Mouse (Mus musculus) G1E (cell line): Measurements from ENCODE around the gene Arsa. TPM values are rescaled to one million over a fixed set of nuclear protein-coding genes. Genes with fewer than 3 reads are reported as not detected.

Experiments used
- ATAC-seq: 2 replicates; pipeline ENCODE4 v1.8.0; 2016; ENCODE audit warnings: mild to moderate bottlenecking; ENCODE audit not compliant: insufficient number of reproducible peaks, poor library complexity, low FRiP score, severe bottlenecking; ENCODE audit errors: extremely low read depth
- DNase-seq: peaks from one replicate; pipeline ENCODE4 v3.0.0; 2012; ENCODE audit warnings: low spot score
- H3K27me3 ChIP-seq: 2 replicates; pipeline ENCODE4 v1.6.1; 2012; ENCODE audit warnings: mild to moderate bottlenecking, low read length, inconsistent platforms; ENCODE audit not compliant: insufficient read depth
- H3K36me3 ChIP-seq: replicated peaks from 2 replicates; pipeline ENCODE3; 2012; ENCODE audit warnings: mild to moderate bottlenecking, inconsistent platforms
- H3K4me1 ChIP-seq: 2 replicates; pipeline ENCODE4 v1.6.1; 2012; ENCODE audit warnings: low read depth, low read length, inconsistent platforms, mixed read lengths; ENCODE audit not compliant: insufficient read depth
- H3K4me3 ChIP-seq: 2 replicates; pipeline ENCODE4 v1.5.1; 2012; ENCODE audit warnings: low read depth, mild to moderate bottlenecking, inconsistent platforms, low read length, moderate library complexity, mixed read lengths
- H3K9me3 ChIP-seq: replicated peaks from 2 replicates; pipeline ENCODE4 v1.6.1; 2012; ENCODE audit warnings: inconsistent platforms
- CTCF ChIP-seq: IDR thresholded peaks from 2 replicates; pipeline ENCODE4 v1.5.1; 2012; ENCODE audit warnings: low read depth, low read length, inconsistent platforms, mixed read lengths
- GATA1 ChIP-seq: IDR thresholded peaks from 2 replicates; pipeline ENCODE4 v1.6.1; 2012; ENCODE audit warnings: borderline replicate concordance, low read length, inconsistent platforms, mixed read lengths
- GATA2 ChIP-seq: IDR thresholded peaks from 2 replicates; pipeline ENCODE4 v1.6.1; 2012; ENCODE audit warnings: low read depth, low read length, inconsistent platforms, borderline replicate concordance
- POLR2AphosphoS5 ChIP-seq: IDR thresholded peaks from 2 replicates; pipeline ENCODE4 v1.6.1; 2012; ENCODE audit warnings: low read depth, low read length, inconsistent platforms; ENCODE audit not compliant: insufficient replicate concordance
- TAL1 ChIP-seq: conservative IDR thresholded peaks from 2 replicates; pipeline ENCODE4 v1.6.1; 2012; ENCODE audit warnings: low read depth, low read length, inconsistent platforms, mixed read lengths
- polyA plus RNA-seq: library from polyadenylated mRNA; stranded (reverse); fragments of >175 nt; gene quantifications from 2 replicates; pipeline ENCODE4 v1.2.3, GENCODE M21; 2012
- total RNA-seq, 2 experiments: library from RNA; stranded (forward) in 1 of 2; stranded (reverse) in 1 of 2; fragments of 200-1000 nt in 1 of 2; fragments of >200 nt in 1 of 2; fragmentation: Nextera tagmentation in 1 of 2; gene quantifications; 2 replicates each; pipeline ENCODE4 v1.2.3; 2014 to 2017

The Arsa gene
- total and polyA plus RNA-seq, 3 experiments: 12.8 to 37.5 (median 21.1) TPM

DNA sequence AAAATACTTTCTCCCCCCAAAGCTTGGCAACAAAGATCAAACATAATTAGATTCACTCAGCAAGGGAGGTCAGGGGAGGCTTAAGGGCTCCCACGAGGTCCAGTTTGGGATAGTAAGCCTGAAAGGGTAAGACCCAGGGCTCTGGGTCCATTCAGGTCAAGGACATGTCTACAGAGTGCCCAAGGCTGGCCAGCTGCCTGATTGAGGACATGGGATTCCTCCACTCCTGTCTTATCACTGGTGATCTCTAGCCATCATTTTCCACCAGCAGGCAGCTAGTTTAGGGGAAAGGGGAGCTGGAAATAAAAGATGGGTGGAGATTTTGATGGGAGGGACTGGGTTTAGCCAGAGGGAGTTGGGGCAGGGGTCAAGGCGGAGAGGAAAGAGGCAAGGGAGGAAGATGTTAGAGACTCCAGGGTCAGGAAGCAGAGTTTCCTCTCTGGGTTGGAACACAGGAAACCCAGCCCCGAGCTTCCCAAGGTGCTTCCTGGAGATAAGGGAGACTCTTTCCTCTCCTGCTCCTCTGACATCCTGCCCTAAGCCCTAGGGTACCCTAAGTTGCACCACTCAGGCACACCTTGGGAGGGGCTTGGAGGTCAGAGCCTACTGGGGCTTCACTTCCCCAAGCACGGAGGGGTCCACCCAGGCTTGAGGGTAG, 20.3 kb upstream of the Arsa start:
- TF ChIP-seq TAL1 (no peak), POLR2AphosphoS5 (no peak), GATA1 (no peak), CTCF (no peak), GATA2 (no peak)
- no peak overlapping the region for H3K4me3 ChIP-seq
- peaks cover 21% of the 10 kb centered on the region for H3K9me3 ChIP-seq
- H3K36me3 ChIP-seq: no peaks in the 10 kb centered on the region
- DNase-seq: no peak
- peak; percentile 66 for ATAC-seq
- H3K4me1 ChIP-seq: no peaks in the 10 kb centered on the region
- H3K27me3 ChIP-seq: peaks cover 2% of the 10 kb centered on the region; the same call in 1 of the 2 replicates

DNA sequence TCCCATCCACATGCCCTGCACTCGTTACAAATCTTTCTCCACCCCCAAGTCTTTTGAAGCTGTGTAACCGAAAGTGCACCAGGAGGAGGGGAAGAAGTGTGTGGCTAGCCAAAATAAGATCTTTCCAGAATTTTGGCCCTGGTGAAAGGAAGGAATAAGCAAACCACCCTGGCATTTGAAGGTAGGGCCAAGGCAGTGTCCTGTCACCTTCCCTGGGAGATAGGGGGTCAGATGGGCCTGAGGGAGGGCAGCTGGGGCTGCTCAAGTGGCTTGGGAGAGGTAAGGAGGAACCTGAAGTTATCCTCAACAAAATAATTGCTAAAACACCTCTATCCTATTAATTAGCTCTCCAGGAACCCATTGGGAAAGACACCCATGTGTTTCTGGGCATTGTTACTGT, 19.6 kb upstream of the Arsa start:
- Histone ChIP-seq H3K9me3 (peaks cover 21% of the 10 kb centered on the region), H3K4me3 (no peak overlapping the region), H3K36me3 (no peaks in the 10 kb centered on the region), H3K4me1 (no peaks in the 10 kb centered on the region), H3K27me3 (peaks cover 2% of the 10 kb centered on the region; the same call in 1 of the 2 replicates)
- ATAC-seq (no peak), DNase-seq (no peak)
- TF ChIP-seq GATA1 (no peak), GATA2 (no peak), CTCF (no peak), TAL1 (no peak), POLR2AphosphoS5 (no peak)

DNA sequence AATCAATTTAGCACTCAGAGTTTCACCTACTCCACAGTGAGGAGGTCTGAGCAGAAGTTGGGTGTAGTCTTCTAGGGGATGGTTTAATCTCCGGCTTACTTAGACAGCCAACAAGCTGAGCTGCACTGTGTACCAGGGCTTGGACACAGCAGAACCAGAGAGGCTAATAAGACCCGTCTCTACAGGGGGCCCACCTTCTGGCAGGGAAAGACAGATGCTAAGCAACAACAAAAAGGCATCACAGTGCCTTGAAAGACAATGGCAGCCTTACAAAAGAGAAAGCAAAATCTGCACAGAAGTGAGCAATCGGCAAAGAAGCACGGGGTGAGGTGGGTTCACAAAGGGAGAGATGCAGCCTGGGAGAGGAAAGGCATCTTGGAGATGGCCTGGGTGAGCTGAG, 18.9 kb upstream of the Arsa start:
- H3K4me3 ChIP-seq: no peak overlapping the region
- no peaks in the 10 kb centered on the region for H3K4me1 ChIP-seq

DNA sequence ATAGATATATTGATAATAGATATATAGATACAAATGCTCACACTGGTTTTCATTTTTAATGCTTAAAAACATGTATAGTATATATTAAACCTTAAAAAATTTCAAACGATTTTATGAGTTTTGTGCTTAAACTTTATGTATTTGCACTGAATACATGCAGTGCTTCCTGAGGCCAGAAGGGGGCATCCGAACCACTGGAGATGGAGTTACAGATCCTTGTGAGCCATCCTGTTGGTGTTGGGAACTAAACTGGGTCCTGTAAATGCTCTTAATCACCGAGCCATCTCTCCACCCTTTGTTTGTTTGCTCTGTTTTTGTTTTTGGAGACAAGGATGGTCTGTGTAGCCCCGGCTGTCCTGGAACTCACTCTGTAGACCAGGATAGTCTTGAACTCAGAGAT, 17.7 kb upstream of the Arsa start:
- Histone ChIP-seq H3K27me3 (peaks cover 2% of the 10 kb centered on the region; the same call in 1 of the 2 replicates), H3K4me3 (no peak overlapping the region), H3K36me3 (no peaks in the 10 kb centered on the region), H3K4me1 (no peaks in the 10 kb centered on the region), H3K9me3 (peaks cover 13% of the 10 kb centered on the region)
- ATAC-seq: no peak
- no peak for DNase-seq
- TF ChIP-seq CTCF (peak; percentile 12; the same call in 1 of the 2 replicates), GATA1 (no peak)

More for the DNA sequence above, 18.9 kb upstream of the Arsa start:
- TF ChIP-seq POLR2AphosphoS5 (no peak), CTCF (no peak), GATA1 (no peak), GATA2 (no peak)
- DNase-seq: no peak
- no peak for ATAC-seq
- Histone ChIP-seq H3K9me3 (peaks cover 21% of the 10 kb centered on the region), H3K36me3 (no peaks in the 10 kb centered on the region), H3K27me3 (peaks cover 2% of the 10 kb centered on the region; the same call in 1 of the 2 replicates)

DNA sequence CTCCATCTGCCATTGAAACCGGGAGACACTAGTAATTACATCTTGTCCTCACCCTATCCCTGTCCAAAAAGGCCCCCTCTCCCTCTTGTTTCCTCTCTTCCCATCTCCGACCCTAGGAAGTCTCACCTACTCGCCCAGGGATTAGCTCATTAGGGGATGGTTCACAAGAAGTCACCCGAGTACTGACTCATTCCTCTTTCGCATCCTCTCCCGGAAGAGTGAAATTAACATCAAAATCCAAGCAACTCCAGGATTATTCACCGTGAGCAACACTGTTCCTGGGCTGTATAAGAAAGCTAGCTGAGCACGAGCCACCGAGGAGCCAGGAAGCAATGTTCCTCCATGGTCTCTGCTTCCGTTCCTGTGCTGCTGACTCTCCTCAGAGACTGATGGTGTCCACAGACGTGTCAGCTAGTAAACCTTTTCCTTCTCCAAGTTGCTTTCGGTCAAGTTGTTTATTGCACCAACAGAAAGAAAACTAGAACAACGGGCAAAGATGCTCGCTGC, 11.4 kb upstream of the Arsa start:
- H3K4me1 ChIP-seq: no peaks in the 10 kb centered on the region
- no peaks in the 10 kb centered on the region for H3K36me3 ChIP-seq
- TF ChIP-seq TAL1 (no peak), CTCF (no peak), GATA1 (no peak), POLR2AphosphoS5 (no peak), GATA2 (no peak)
- DNase-seq (no peak), ATAC-seq (no peak)
- no peaks in the 10 kb centered on the region for H3K9me3 ChIP-seq
- H3K27me3 ChIP-seq: peaks cover 2% of the 10 kb centered on the region; the same call in 1 of the 2 replicates
- H3K4me3 ChIP-seq: no peak overlapping the region

DNA sequence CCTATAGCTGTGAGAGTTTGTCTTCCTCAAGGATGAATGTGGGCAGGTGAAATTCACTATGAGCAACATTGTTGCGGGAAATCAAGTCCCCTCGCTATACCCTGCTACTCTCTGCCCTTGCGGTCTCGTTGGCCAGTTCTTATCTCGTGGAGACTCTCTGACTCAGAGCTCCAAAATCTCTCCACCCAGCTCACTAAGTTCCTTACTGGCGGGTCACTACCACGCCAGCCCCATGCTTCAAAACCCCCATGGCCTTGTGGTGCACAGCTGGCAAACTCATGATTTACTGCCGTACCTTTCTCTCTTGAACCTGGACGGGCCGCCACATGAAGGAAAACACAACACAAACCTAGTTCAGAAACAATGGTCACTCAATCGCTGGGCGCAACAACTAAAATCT, 11.0 kb upstream of the Arsa start:
- no peak for ATAC-seq
- TF ChIP-seq TAL1 (no peak), POLR2AphosphoS5 (no peak), GATA2 (no peak), CTCF (no peak), GATA1 (no peak)
- H3K9me3 ChIP-seq: no peaks in the 10 kb centered on the region

More for the DNA sequence above, 11.0 kb upstream of the Arsa start:
- DNase-seq: no peak
- H3K36me3 ChIP-seq: no peaks in the 10 kb centered on the region
- peaks cover 5% of the 10 kb centered on the region for H3K27me3 ChIP-seq
- H3K4me1 ChIP-seq: no peaks in the 10 kb centered on the region
- H3K4me3 ChIP-seq: no peak overlapping the region
